Mouse (Mus musculus): ENCODE results near the gene Srrm1.

GRCm38 (mm10) chr4:135381355-135381754, 28.2 kb upstream of the Srrm1 start:
- no peak for TF ChIP-seq POLR2A (IDR thresholded peaks at IDR 0.05; ENCODE audit: insufficient read depth, low read length)
- TF ChIP-seq CTCF (IDR thresholded peaks at IDR 0.05; ENCODE audit: low read depth, low read length) = peak; percentile 31
- TF ChIP-seq EP300 (IDR thresholded peaks at IDR 0.05; ENCODE audit: insufficient read depth, low read depth, low read length) = peak; percentile 58; the same call in 1 of the 2 replicates
